22 mouse cellular contexts compared by ENCODE assay signal in the genomic region with DNA sequence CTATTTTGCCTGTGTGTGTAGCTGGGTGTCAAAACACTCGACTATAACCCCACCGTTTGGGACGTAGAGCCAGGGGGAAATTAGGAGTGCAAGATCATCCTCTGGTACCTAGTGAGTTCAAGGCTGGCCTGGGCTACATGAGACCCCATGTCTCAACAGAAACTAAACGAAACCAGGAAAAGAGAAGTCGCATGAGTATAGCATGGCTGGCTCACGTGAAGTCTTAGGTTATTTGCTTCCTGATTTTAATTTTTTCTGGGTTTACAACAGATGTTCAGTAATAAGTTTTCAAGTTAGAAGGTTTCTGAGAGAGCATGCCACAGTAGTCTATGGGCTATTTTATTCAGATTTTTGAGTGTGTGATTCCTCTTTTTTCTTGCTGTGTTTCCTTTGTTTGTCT. TPM values are rescaled to one million over a fixed set of nuclear protein-coding genes. Genes with fewer than 3 reads are reported as not detected.
A peak's percentile ranks its signal among the peaks of the same experiment; 100 is the strongest.
DNase-seq lines count a peak whose midpoint lies in the region; ATAC-seq and TF ChIP-seq lines count a peak whose summit lies in the region.
"Had no signal": no experiment of that assay in that cellular context is flagged by ENCODE, and none has a peak within 500 bp of the region (broad histone marks: within the 10 kb centered on the region; RNA-seq: fewer than 3 reads in every experiment).

No protein-coding gene starts in this region.

- no peak for TF ChIP-seq POLR2A in CH12.LX (IDR thresholded peaks at IDR 0.05; ENCODE audit: low read depth, low read length)

- no peaks in the 10 kb centered on the region; the same call in 1 of the 2 replicates for H3K79me2 ChIP-seq in CH12.LX (replicated peaks; ENCODE audit: control insufficient read depth, extremely low read depth, insufficient read depth, poor library complexity, severe bottlenecking)

- H3K4me1 ChIP-seq in CH12.LX (ENCODE audit: control insufficient read depth in 1 of 2, insufficient read depth in 2 of 2): peaks cover 0 to 27% of the 10 kb centered on the region in 2 experiments; a peak in 2 of 4 replicates
- H3K4me1 ChIP-seq: embryonic facial prominence, embryonic 10.5 days; embryonic facial prominence, embryonic 12.5 days; forebrain, embryonic 13.5 days; forebrain, embryonic 15.5 days had no signal

- DNase-seq in CH12.LX (ENCODE audit: extremely low read depth): no peak
- DNase-seq in left cerebral cortex, postnatal 25 days (ENCODE audit: low spot score in 2 of 2): no peak
- no peak for DNase-seq in frontal cortex, postnatal 36 days (ENCODE audit: low spot score in 2 of 2)
- DNase-seq: adrenal gland, adult 2 months; adrenal gland, postnatal 10 days; adrenal gland, postnatal 25 days; B cell, adult 2 months; cerebellum, adult 11 months; cerebellum, adult 18-20 months; cerebellum, adult 8-10 months; cerebellum, adult 9-11 months; cerebellum, postnatal 14 days; cerebellum, postnatal 36 days; forebrain, postnatal 0 days had no signal

- H3K4me3 ChIP-seq in CH12.LX (replicated peaks in 1 of 3; ENCODE audit: low read depth in 2 of 3, low read length in 2 of 3, poor library complexity in 1 of 3): no peak overlapping the region
- H3K4me3 ChIP-seq: embryonic facial prominence, embryonic 10.5 days; embryonic facial prominence, embryonic 12.5 days; forebrain, embryonic 13.5 days; forebrain, embryonic 15.5 days had no signal

- TF ChIP-seq RAD21 in CH12.LX (IDR thresholded peaks at IDR 0.05; ENCODE audit: low read depth, low read length): no peak

- no peak overlapping the region for H3K27ac ChIP-seq in CH12.LX (ENCODE audit: insufficient read depth, low read depth)
- H3K27ac ChIP-seq: embryonic facial prominence, embryonic 10.5 days; embryonic facial prominence, embryonic 12.5 days; forebrain, embryonic 13.5 days; forebrain, embryonic 15.5 days had no signal

- TF ChIP-seq CTCF in CH12.LX (conservative IDR thresholded peaks at IDR 0.05 in 1 of 2, IDR thresholded peaks at IDR 0.05 in 1 of 2; ENCODE audit: low read depth in 2 of 2, low read length in 2 of 2): no peak

- no peak for TF ChIP-seq EP300 in CH12.LX (IDR thresholded peaks at IDR 0.05; ENCODE audit: low read length)

- dilution Hi-C loops in CH12.LX (cut with MboI; ENCODE audit: extremely low pct_ligation_motif_present, extremely low pct_unique_long_range_greater_than_20kb, low sequenced_read_pairs): no loop called here

- intact Hi-C loops in left cerebral cortex, postnatal 25 days (cut with DNase I): loop anchor here (5.0 kb wide), 1 partner anchor 1737 kb away; no protein-coding TSS in a partner anchor

- no peaks in the 10 kb centered on the region for H3K27me3 ChIP-seq in CH12.LX (replicated peaks)
- H3K27me3 ChIP-seq: embryonic facial prominence, embryonic 12.5 days; forebrain, embryonic 13.5 days; forebrain, embryonic 15.5 days had no signal

- H3K36me3 ChIP-seq in CH12.LX (replicated peaks in 1 of 2; ENCODE audit: control insufficient read depth in 1 of 2, insufficient read depth in 1 of 2, low read length in 1 of 2): no peaks in the 10 kb centered on the region
- H3K36me3 ChIP-seq: embryonic facial prominence, embryonic 10.5 days; embryonic facial prominence, embryonic 12.5 days; forebrain, embryonic 15.5 days had no signal

- H3K4me2 ChIP-seq in CH12.LX (ENCODE audit: insufficient read depth, low read depth, poor library complexity, severe bottlenecking): no peak overlapping the region
- H3K4me2 ChIP-seq: embryonic facial prominence, embryonic 12.5 days; forebrain, embryonic 13.5 days; forebrain, embryonic 15.5 days had no signal

- no peak overlapping the region for H3K9ac ChIP-seq in CH12.LX (ENCODE audit: insufficient read depth, low read depth)
- H3K9ac ChIP-seq: embryonic facial prominence, embryonic 12.5 days; forebrain, embryonic 13.5 days; forebrain, embryonic 15.5 days; forebrain, postnatal 0 days had no signal

- H3K9me3 ChIP-seq in CH12.LX (replicated peaks; ENCODE audit: low read length): no peaks in the 10 kb centered on the region
- H3K9me3 ChIP-seq: embryonic facial prominence, embryonic 10.5 days; embryonic facial prominence, embryonic 12.5 days; forebrain, embryonic 13.5 days; forebrain, embryonic 15.5 days had no signal

- peak; percentile 75 for ATAC-seq in granulocyte monocyte progenitor cell, adult 5-6 weeks (replicated peaks; ENCODE audit: poor library complexity, severe bottlenecking)
- peak; percentile 67 for ATAC-seq in megakaryocyte progenitor cell, adult 5-6 weeks (replicated peaks; ENCODE audit: poor library complexity)
- no peak for ATAC-seq in monocyte, adult 5-6 weeks (replicated peaks; ENCODE audit: insufficient number of reproducible peaks, low FRiP score, low TSS enrichment, poor library complexity, severe bottlenecking)
- ATAC-seq: CD4-positive, CD25-positive, alpha-beta regulatory T cell, adult 4 months; forebrain, embryonic 13.5 days; forebrain, embryonic 15.5 days; forebrain, postnatal 0 days had no signal

- in situ Hi-C loops in CH12.LX (cut with MboI; ENCODE audit: low pct_ligation_motif_present, low pct_unique_long_range_greater_than_20kb, low sequenced_read_pairs): no loop called here

TF ChIP-seq in CH12.LX, 34 proteins besides CTCF, POLR2A, EP300 and RAD21:
- TF ChIP-seq CHD2 (IDR thresholded peaks at IDR 0.05; ENCODE audit: low read length): no peak
- TF ChIP-seq BHLHE40 (IDR thresholded peaks at IDR 0.05; ENCODE audit: low read depth, low read length): peak; percentile 64
- TF ChIP-seq ZC3H11A (IDR thresholded peaks at IDR 0.05; ENCODE audit: low read depth, low read length): no peak
- TF ChIP-seq USF2 (conservative IDR thresholded peaks at IDR 0.05; ENCODE audit: low read depth, low read length): no peak
TF ChIP-seq in CH12.LX: peak in this region for 1.

RNA-seq across cellular contexts. Expression of a gene that starts 57.9 kb away (rescaled TPM):
- total RNA-seq in CH12.LX (2012; rRNA removed): 27.0 and 27.1 TPM in 2 replicates
- total RNA-seq in CH12.LX (2014; rRNA removed): 33.4 and 35.1 TPM in 2 replicates
- polyA plus RNA-seq in CH12.LX (2012; ENCODE audit: insufficient read length, low read depth): 28.4 and 32.8 TPM in 2 replicates
- 38.0 and 47.4 TPM in 2 replicates for total RNA-seq in granulocyte monocyte progenitor cell, adult 5-6 weeks (2014; fragmentation: Nextera tagmentation)
- 54.0 and 54.3 TPM in 2 replicates for total RNA-seq in granulocyte monocyte progenitor cell, adult 5-6 weeks (2017)
- total RNA-seq in megakaryocyte progenitor cell, adult 5-6 weeks (2015): 46.9 and 55.3 TPM in 2 replicates
- total RNA-seq in megakaryocyte progenitor cell, adult 5-6 weeks (2017): 50.9 and 65.1 TPM in 2 replicates
- 56.9 to 89.0 TPM (median 61.3 TPM) in 3 replicates for total RNA-seq in monocyte, adult 5-6 weeks (2017)
- 100 to 1,000 TPM; 175 to 192 TPM for total RNA-seq in left cerebral cortex, postnatal 25 days (2021)
